In genomic region chr11:110473495-110473894, GRCm38 (mm10) we compare ENCODE assay signal across 27 mouse cellular contexts.
"Had no signal": no experiment of that assay in that cellular context is flagged by ENCODE, and none has a peak within 500 bp of the region (broad histone marks: within the 10 kb centered on the region; RNA-seq: fewer than 3 reads in every experiment).

No protein-coding gene starts in this region.

- H3K4me3 ChIP-seq: embryonic facial prominence, embryonic 10.5 days; embryonic facial prominence, embryonic 12.5 days; embryonic facial prominence, embryonic 13.5 days; embryonic facial prominence, embryonic 15.5 days; erythroblast, embryonic 14.5 days; forebrain, embryonic 10.5 days; forebrain, embryonic 12.5 days; forebrain, embryonic 13.5 days; forebrain, embryonic 15.5 days; gastrocnemius, adult 2 months; heart, adult 2 months had no signal

- DNase-seq: cerebellum, adult 8-10 months; cerebellum, adult 9-10 months; cerebellum, adult 9-11 months; cerebellum, postnatal 10 days; cerebellum, postnatal 14 days; cerebellum, postnatal 25 days; cerebellum, postnatal 36 days; embryo, embryonic 11 days; forebrain, postnatal 0 days; gastrocnemius, adult 2 months; gastrocnemius, postnatal 10 days; gastrocnemius, postnatal 14 days; gastrocnemius, postnatal 25 days; gastrocnemius, postnatal 36 days; heart, adult 18-20 months; heart, adult 2 months had no signal

- H3K9me3 ChIP-seq: embryonic facial prominence, embryonic 10.5 days; embryonic facial prominence, embryonic 12.5 days; embryonic facial prominence, embryonic 13.5 days; embryonic facial prominence, embryonic 15.5 days; forebrain, embryonic 10.5 days; forebrain, embryonic 12.5 days; forebrain, embryonic 13.5 days; forebrain, embryonic 15.5 days had no signal

- ATAC-seq: forebrain, embryonic 13.5 days; forebrain, embryonic 14.5 days; forebrain, embryonic 15.5 days; forebrain, embryonic 16.5 days; forebrain, postnatal 0 days had no signal

- H3K27ac ChIP-seq: embryonic facial prominence, embryonic 10.5 days; embryonic facial prominence, embryonic 12.5 days; embryonic facial prominence, embryonic 13.5 days; embryonic facial prominence, embryonic 15.5 days; forebrain, embryonic 10.5 days; forebrain, embryonic 12.5 days; forebrain, embryonic 13.5 days; forebrain, embryonic 15.5 days; gastrocnemius, adult 2 months; heart, adult 2 months had no signal

- H3K9ac ChIP-seq: embryonic facial prominence, embryonic 12.5 days; embryonic facial prominence, embryonic 13.5 days; embryonic facial prominence, embryonic 15.5 days; forebrain, embryonic 12.5 days; forebrain, embryonic 13.5 days; forebrain, embryonic 15.5 days; forebrain, postnatal 0 days had no signal

- H3K4me2 ChIP-seq: embryonic facial prominence, embryonic 12.5 days; embryonic facial prominence, embryonic 13.5 days; embryonic facial prominence, embryonic 15.5 days; forebrain, embryonic 12.5 days; forebrain, embryonic 13.5 days; forebrain, embryonic 15.5 days had no signal

- H3K36me3 ChIP-seq: embryonic facial prominence, embryonic 10.5 days; embryonic facial prominence, embryonic 12.5 days; embryonic facial prominence, embryonic 13.5 days; embryonic facial prominence, embryonic 15.5 days; forebrain, embryonic 10.5 days; forebrain, embryonic 12.5 days; forebrain, embryonic 15.5 days had no signal

- H3K27me3 ChIP-seq: embryonic facial prominence, embryonic 12.5 days; embryonic facial prominence, embryonic 13.5 days; embryonic facial prominence, embryonic 15.5 days; forebrain, embryonic 15.5 days had no signal
